Comparison of ENCODE assay signal across 30 mouse cellular contexts in genomic region chr7:7144215-7144614, GRCm38 (mm10).
"Had no signal": no experiment of that assay in that cellular context is flagged by ENCODE, and none has a peak within 500 bp of the region (broad histone marks: within the 10 kb centered on the region; RNA-seq: fewer than 3 reads in every experiment).

No protein-coding gene starts in this region.

- H3K27ac ChIP-seq: heart, embryonic 13.5 days; heart, embryonic 15.5 days; hindbrain, embryonic 12.5 days; hindbrain, embryonic 13.5 days; hindbrain, embryonic 14.5 days; hindbrain, embryonic 15.5 days; hindbrain, postnatal 0 days; intestine, embryonic 15.5 days; kidney, embryonic 15.5 days; kidney, postnatal 0 days; layer of hippocampus, adult 2 months; left cerebral cortex, adult 2 months had no signal

- H3K4me2 ChIP-seq: heart, embryonic 11.5 days; heart, embryonic 12.5 days; heart, embryonic 13.5 days; heart, embryonic 15.5 days; hindbrain, embryonic 12.5 days; hindbrain, embryonic 13.5 days; hindbrain, embryonic 14.5 days; hindbrain, embryonic 15.5 days; intestine, embryonic 15.5 days; kidney, embryonic 15.5 days had no signal

- H3K27me3 ChIP-seq: heart, embryonic 12.5 days; heart, embryonic 13.5 days; heart, embryonic 15.5 days; hindbrain, embryonic 12.5 days; hindbrain, embryonic 13.5 days; hindbrain, embryonic 15.5 days; intestine, embryonic 15.5 days; kidney, embryonic 15.5 days had no signal

- H3K9ac ChIP-seq: heart, embryonic 12.5 days; heart, embryonic 13.5 days; heart, embryonic 15.5 days; hindbrain, embryonic 12.5 days; hindbrain, embryonic 13.5 days; hindbrain, embryonic 14.5 days; hindbrain, embryonic 15.5 days; intestine, embryonic 15.5 days; kidney, embryonic 15.5 days had no signal

- H3K36me3 ChIP-seq: heart, embryonic 12.5 days; heart, embryonic 13.5 days; heart, embryonic 15.5 days; hindbrain, embryonic 12.5 days; hindbrain, embryonic 13.5 days; hindbrain, embryonic 15.5 days; intestine, embryonic 15.5 days; kidney, embryonic 15.5 days had no signal

- H3K9me3 ChIP-seq: heart, embryonic 15.5 days; hindbrain, embryonic 15.5 days; intestine, embryonic 15.5 days; kidney, embryonic 15.5 days had no signal

- H3K4me3 ChIP-seq: heart, embryonic 12.5 days; heart, embryonic 13.5 days; heart, embryonic 15.5 days; hindbrain, embryonic 12.5 days; hindbrain, embryonic 13.5 days; hindbrain, embryonic 15.5 days; intestine, embryonic 15.5 days; kidney, embryonic 15.5 days; layer of hippocampus, adult 2 months; left cerebral cortex, adult 2 months had no signal

- H3K4me1 ChIP-seq: heart, embryonic 12.5 days; heart, embryonic 13.5 days; heart, embryonic 15.5 days; hindbrain, embryonic 12.5 days; hindbrain, embryonic 13.5 days; hindbrain, embryonic 15.5 days; intestine, embryonic 15.5 days; kidney, embryonic 15.5 days had no signal

- DNase-seq: heart, postnatal 10 days; heart, postnatal 14 days; heart, postnatal 36 days; heart, postnatal 4 days; kidney, adult 11 months; kidney, adult 18-20 months; kidney, adult 2 months; kidney, adult 8-10 months; kidney, adult 9 months; kidney, postnatal 10 days; kidney, postnatal 14 days; kidney, postnatal 25 days; kidney, postnatal 36 days; kidney, postnatal 4 days; layer of hippocampus, adult 9-11 months; layer of hippocampus, postnatal 36 days had no signal
